Mouse (Mus musculus): ENCODE measurements around the gene Slc16a2.

The Slc16a2 gene

DNA sequence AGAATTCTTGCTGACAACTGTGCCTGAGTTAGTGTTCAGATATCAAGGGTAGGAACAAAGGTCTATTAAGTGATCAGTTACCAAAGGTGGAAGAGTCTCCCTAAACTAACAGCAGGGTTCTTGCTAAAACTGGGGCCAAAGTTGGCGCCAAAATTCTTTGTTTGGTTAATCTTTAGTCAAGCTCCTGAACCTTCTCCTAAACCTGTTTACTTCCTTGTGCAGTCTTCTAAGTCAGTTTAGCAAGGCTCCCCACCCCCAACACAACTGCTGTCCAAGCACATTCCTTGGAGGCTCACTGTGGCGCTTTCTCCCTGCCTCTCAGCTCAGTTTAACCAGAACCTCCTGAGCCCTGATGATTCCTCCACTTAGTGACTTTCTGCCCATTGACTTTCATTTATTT is 168.8 kb downstream of the Slc16a2 start:
- no peak for DNase-seq (ENCODE audit: low spot score in 2 of 2)

GRCm38 (mm10) chrX:103652048-103652447 is 169.7 kb downstream of the Slc16a2 start:
- no peak for DNase-seq (ENCODE audit: low spot score in 2 of 2)

All from spleen, postnatal 36 days (tissue).